Mouse (Mus musculus): ENCODE measurements at regions not wholly inside any gene's neighbourhood (a gene's known extent, or its start where the extent isn't known, plus 50 kb on each side); places are given as distances from the start of the nearest gene placed in this dataset.

DNA sequence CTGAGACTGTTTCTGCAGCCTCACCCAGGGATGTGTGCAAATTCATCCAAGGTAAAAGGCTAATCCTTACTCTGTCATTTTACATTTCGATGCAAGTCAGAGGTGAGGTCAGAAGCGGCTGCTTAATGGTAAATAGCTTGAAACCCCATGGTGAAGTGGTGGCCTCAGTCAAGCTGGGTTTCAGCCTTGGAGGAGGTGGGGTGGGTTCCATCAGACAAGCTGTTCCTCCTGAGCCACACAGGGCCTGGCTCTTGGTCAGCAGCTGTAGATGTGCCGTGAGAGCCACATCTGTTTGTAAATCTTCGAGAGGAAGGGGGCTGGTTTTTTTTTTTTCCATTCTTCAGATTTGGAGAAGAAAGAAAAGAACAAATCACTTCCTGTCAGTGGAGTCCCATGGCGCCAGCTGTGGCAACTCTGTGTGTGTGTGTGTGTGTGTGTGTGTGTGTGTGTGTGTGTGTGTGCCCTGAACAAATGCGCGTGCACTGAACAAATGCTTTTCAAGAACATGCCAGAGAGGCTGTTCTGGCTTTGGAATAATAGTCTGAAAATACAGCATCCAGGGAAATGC, 139.2 kb downstream of the Wdr11 start:
- no peak for ATAC-seq (ENCODE audit: insufficient number of reproducible peaks, insufficient read depth, low FRiP score, low read depth)
- Histone ChIP-seq H3K36me3 (ENCODE audit: control insufficient read depth, insufficient read depth, low read length) (no peaks in the 10 kb centered on the region), H3K4me3 (ENCODE audit: low read depth, low read length) (no peak overlapping the region), H3K4me1 (ENCODE audit: control insufficient read depth, insufficient read depth, low read length) (peaks cover 10% of the 10 kb centered on the region), H3K27ac (ENCODE audit: low read length) (peak overlapping the region; percentile 86), H3K9me3 (ENCODE audit: control insufficient read depth, low read depth, low read length) (no peaks in the 10 kb centered on the region), H3K4me2 (replicated peaks; ENCODE audit: low read depth, low read length) (no peak overlapping the region), H3K27me3 (ENCODE audit: control insufficient read depth, insufficient read depth, low read length) (no peaks in the 10 kb centered on the region), H3K9ac (replicated peaks; ENCODE audit: low read depth, low read length) (no peak overlapping the region)
- WGBS: 25% methylated on average over 7 of the region's 7 CpGs

DNA sequence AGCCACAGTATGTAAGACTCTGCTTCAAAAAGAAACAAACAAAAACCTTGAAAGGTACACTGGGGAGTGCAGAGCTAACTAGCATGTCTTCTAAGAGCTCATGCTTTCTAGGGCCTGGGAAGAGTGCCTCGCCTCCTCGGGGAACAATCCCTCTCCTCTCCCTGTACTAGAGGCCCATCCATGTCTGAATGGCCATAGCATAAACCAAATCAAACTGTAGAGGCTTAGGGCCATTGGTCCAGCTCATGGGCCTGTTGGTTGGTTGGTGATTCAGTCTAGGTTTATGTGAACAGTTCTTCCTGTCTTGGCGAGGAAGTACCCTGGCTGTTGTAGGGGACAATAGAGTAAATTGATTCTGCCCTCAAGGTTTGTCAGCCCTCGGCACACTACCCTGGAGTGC, 151.0 kb downstream of the Wdr11 start:
- no peaks in the 10 kb centered on the region for H3K36me3 ChIP-seq (ENCODE audit: control insufficient read depth, insufficient read depth, low read length)

DNA sequence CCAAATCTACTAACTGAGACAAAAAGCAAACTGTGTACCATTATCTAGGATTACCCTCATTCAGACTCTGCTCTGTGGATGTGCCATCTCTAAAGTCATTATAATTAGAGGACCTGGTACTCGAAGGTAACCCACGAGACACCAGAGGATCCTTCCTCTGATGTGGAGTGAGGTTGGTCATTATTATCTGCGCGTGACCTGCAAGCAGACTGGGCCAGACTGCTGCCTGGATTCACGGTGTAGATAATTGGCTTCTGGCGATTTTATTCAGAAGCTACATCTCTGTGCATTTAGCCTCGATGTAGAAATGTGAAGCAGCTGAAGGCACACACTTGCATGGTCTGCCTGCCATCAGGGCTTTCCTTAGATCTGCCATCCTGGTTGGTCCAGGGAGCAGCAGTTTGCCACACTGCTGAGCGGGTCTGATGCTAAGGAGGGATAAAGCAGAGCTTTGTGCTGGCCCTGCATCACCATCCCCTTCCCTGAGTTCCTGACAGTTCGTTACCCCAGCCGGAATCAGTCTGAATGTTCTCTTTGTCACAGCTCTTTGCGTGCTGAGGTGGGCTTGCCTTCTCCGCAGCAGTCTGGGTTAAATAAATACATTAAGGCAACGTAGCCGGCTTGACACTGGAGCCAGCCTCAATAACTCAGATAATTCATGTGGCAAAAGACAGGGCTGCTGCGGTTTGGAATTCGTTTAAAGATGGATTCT, 152.4 kb downstream of the Wdr11 start:
- H3K36me3 ChIP-seq (ENCODE audit: control insufficient read depth, insufficient read depth, low read length): no peaks in the 10 kb centered on the region
- no peak overlapping the region for H3K4me3 ChIP-seq (ENCODE audit: low read depth, low read length)
- no peak overlapping the region for H3K9ac ChIP-seq (replicated peaks; ENCODE audit: low read depth, low read length)
- WGBS: 30% methylated on average over 16 of the region's 16 CpGs
- H3K9me3 ChIP-seq (ENCODE audit: control insufficient read depth, low read depth, low read length): peaks cover 8% of the 10 kb centered on the region; the same call in 1 of the 2 replicates
- no peaks in the 10 kb centered on the region for H3K27me3 ChIP-seq (ENCODE audit: control insufficient read depth, insufficient read depth, low read length)
- H3K27ac ChIP-seq (ENCODE audit: low read length): peak overlapping the region; percentile 75
- H3K4me1 ChIP-seq (ENCODE audit: control insufficient read depth, insufficient read depth, low read length): peaks cover 10% of the 10 kb centered on the region
- no peak for ATAC-seq (ENCODE audit: insufficient number of reproducible peaks, insufficient read depth, low FRiP score, low read depth)
- H3K4me2 ChIP-seq (replicated peaks; ENCODE audit: low read depth, low read length): no peak overlapping the region

More for the DNA sequence above, 151.0 kb downstream of the Wdr11 start:
- H3K4me1 ChIP-seq (ENCODE audit: control insufficient read depth, insufficient read depth, low read length): peaks cover 10% of the 10 kb centered on the region
- no peak for ATAC-seq (ENCODE audit: insufficient number of reproducible peaks, insufficient read depth, low FRiP score, low read depth)
- H3K4me3 ChIP-seq (ENCODE audit: low read depth, low read length): no peak overlapping the region
- H3K4me2 ChIP-seq (replicated peaks; ENCODE audit: low read depth, low read length): no peak overlapping the region
- H3K27ac ChIP-seq (ENCODE audit: low read length): no peak overlapping the region
- H3K9me3 ChIP-seq (ENCODE audit: control insufficient read depth, low read depth, low read length): no peaks in the 10 kb centered on the region
- no peaks in the 10 kb centered on the region for H3K27me3 ChIP-seq (ENCODE audit: control insufficient read depth, insufficient read depth, low read length)
- H3K9ac ChIP-seq (replicated peaks; ENCODE audit: low read depth, low read length): no peak overlapping the region
- 84% methylated on average over 4 of the region's 4 CpGs for WGBS

DNA sequence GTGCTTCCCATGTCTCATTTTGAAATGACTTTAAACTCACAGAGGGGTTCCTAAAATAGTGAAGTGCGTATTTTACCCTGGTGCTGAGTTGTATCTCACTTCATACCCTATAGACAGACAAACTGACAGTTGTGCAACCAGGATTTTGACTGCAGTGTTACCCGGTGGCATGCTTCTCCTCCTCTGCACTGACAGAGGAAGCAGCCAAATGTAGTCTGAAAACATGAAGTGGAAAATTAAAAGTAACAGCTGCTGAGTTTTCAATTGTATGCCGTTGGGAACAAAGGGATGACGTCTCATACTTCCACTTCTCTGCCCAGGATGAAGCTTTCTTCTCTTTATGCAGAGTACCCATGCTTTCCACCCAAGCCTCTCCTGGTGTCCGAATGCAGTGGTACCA, 155.0 kb downstream of the Wdr11 start:
- Histone ChIP-seq H3K27ac (ENCODE audit: low read length) (no peak overlapping the region), H3K27me3 (ENCODE audit: control insufficient read depth, insufficient read depth, low read length) (no peaks in the 10 kb centered on the region), H3K9ac (replicated peaks; ENCODE audit: low read depth, low read length) (no peak overlapping the region), H3K36me3 (ENCODE audit: control insufficient read depth, insufficient read depth, low read length) (no peaks in the 10 kb centered on the region), H3K4me2 (replicated peaks; ENCODE audit: low read depth, low read length) (no peak overlapping the region), H3K4me3 (ENCODE audit: low read depth, low read length) (no peak overlapping the region), H3K9me3 (ENCODE audit: control insufficient read depth, low read depth, low read length) (peaks cover 8% of the 10 kb centered on the region; the same call in 1 of the 2 replicates), H3K4me1 (ENCODE audit: control insufficient read depth, insufficient read depth, low read length) (peaks cover 13% of the 10 kb centered on the region)
- WGBS: 63% methylated on average over 5 of the region's 5 CpGs
- no peak for ATAC-seq (ENCODE audit: insufficient number of reproducible peaks, insufficient read depth, low FRiP score, low read depth)

DNA sequence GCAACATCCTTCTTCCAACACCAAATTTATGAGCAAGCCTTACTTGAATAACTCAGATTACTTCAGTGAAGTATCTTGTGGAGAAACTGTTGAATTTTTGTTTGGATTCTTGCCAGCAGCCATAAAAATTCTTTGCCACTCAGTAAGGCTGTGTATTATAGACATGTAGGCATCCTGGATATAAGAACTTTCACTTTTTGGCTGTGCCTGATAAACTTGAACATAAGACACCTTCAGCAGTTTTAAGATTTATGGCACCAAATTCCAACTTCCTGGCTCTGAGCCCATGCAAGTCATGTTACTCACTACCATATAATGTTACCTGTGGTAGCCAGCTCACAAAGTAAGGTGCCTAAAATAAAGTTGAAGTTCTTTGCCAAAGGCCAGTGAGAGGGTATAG, 159.3 kb downstream of the Wdr11 start:
- no peaks in the 10 kb centered on the region for H3K27me3 ChIP-seq (ENCODE audit: control insufficient read depth, insufficient read depth, low read length)
- H3K27ac ChIP-seq (ENCODE audit: low read length): 0 out of 2 replicates have a peak overlapping the region, but pooled peaks have one; percentile 0
- H3K36me3 ChIP-seq (ENCODE audit: control insufficient read depth, insufficient read depth, low read length): no peaks in the 10 kb centered on the region
- no peak overlapping the region for H3K4me3 ChIP-seq (ENCODE audit: low read depth, low read length)
- H3K9me3 ChIP-seq (ENCODE audit: control insufficient read depth, low read depth, low read length): peaks cover 8% of the 10 kb centered on the region; the same call in 1 of the 2 replicates
- no peak overlapping the region for H3K9ac ChIP-seq (replicated peaks; ENCODE audit: low read depth, low read length)
- 0 out of 2 replicates have a peak, but pooled peaks cover 2% of the 10 kb centered on the region for H3K4me1 ChIP-seq (ENCODE audit: control insufficient read depth, insufficient read depth, low read length)
- no peak for ATAC-seq (ENCODE audit: insufficient number of reproducible peaks, insufficient read depth, low FRiP score, low read depth)
- no peak overlapping the region for H3K4me2 ChIP-seq (replicated peaks; ENCODE audit: low read depth, low read length)

DNA sequence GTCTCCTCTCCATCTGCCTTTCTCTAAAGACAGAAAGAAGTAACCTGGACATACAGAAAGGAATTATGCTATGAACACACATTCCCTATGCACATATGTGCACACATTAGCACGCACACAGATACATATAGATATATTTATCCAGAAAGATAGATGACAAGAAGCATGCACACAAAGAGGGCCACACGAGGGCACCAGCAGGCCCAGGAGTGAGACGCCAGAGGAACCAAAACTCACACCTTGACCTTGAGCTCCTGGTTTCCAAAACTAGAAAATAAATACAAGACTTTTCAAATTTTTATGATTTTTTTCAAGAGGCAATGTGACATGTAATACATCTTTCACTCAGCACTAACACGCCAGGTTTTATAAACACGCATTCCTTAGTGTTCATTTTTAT, 163.1 kb downstream of the Wdr11 start:
- Histone ChIP-seq H3K27me3 (ENCODE audit: control insufficient read depth, insufficient read depth, low read length) (no peaks in the 10 kb centered on the region), H3K4me1 (ENCODE audit: control insufficient read depth, insufficient read depth, low read length) (0 out of 2 replicates have a peak, but pooled peaks cover 2% of the 10 kb centered on the region), H3K27ac (ENCODE audit: low read length) (no peak overlapping the region), H3K4me2 (replicated peaks; ENCODE audit: low read depth, low read length) (no peak overlapping the region), H3K4me3 (ENCODE audit: low read depth, low read length) (no peak overlapping the region), H3K9me3 (ENCODE audit: control insufficient read depth, low read depth, low read length) (no peaks in the 10 kb centered on the region), H3K36me3 (ENCODE audit: control insufficient read depth, insufficient read depth, low read length) (no peaks in the 10 kb centered on the region), H3K9ac (replicated peaks; ENCODE audit: low read depth, low read length) (no peak overlapping the region)
- 64% methylated on average over 5 of the region's 5 CpGs for WGBS
- ATAC-seq (ENCODE audit: insufficient number of reproducible peaks, insufficient read depth, low FRiP score, low read depth): no peak

DNA sequence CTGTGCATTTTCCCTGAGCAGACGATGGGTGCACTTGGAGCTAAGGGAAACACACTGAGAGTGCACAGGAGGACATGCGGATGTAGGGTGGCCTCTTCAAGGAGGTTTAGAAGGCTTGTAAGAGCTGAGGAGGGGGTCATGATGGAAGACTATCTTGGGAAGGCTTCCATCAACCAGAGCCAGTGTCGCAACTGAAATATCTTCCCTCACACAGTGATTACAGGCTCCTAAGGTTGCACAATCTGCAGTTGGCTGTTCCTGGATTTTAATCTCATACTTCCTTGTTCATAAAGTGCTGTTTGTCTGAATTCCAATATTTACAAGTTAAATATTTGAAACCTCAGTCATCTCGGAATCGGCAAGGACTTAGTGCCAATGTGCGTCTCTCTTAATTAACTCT, 164.5 kb downstream of the Wdr11 start:
- WGBS: 71% methylated on average over 6 of the region's 6 CpGs
- ATAC-seq (ENCODE audit: insufficient number of reproducible peaks, insufficient read depth, low FRiP score, low read depth): no peak
- H3K36me3 ChIP-seq (ENCODE audit: control insufficient read depth, insufficient read depth, low read length): no peaks in the 10 kb centered on the region
- H3K9me3 ChIP-seq (ENCODE audit: control insufficient read depth, low read depth, low read length): no peaks in the 10 kb centered on the region
- H3K4me3 ChIP-seq (ENCODE audit: low read depth, low read length): no peak overlapping the region
- no peak overlapping the region for H3K9ac ChIP-seq (replicated peaks; ENCODE audit: low read depth, low read length)
- no peaks in the 10 kb centered on the region for H3K4me1 ChIP-seq (ENCODE audit: control insufficient read depth, insufficient read depth, low read length)
- H3K27me3 ChIP-seq (ENCODE audit: control insufficient read depth, insufficient read depth, low read length): no peaks in the 10 kb centered on the region
- H3K27ac ChIP-seq (ENCODE audit: low read length): no peak overlapping the region
- H3K4me2 ChIP-seq (replicated peaks; ENCODE audit: low read depth, low read length): no peak overlapping the region

DNA sequence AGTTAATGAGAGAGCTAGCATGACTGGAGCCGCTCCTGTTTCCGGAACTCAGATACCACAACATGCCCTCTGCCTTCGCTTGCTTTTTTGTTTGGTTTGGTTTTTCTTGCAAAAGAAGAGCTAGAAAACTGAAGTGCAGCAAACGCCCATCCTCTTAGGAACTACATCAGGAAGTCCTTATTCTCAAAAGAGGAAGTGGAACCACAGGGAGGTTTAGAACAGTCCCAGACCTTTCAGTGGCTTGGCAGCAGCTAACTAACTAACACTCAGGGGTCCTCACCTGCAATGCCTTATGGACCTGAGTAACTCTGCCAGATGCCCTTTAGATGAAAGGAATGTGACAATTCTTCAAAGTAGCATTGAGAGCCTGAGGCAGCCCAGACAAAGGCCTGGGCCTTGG, 168.2 kb downstream of the Wdr11 start:
- no peak overlapping the region for H3K27ac ChIP-seq (ENCODE audit: low read length)
- WGBS: 76% methylated on average over 4 of the region's 4 CpGs
- ATAC-seq (ENCODE audit: insufficient number of reproducible peaks, insufficient read depth, low FRiP score, low read depth): no peak
- H3K9me3 ChIP-seq (ENCODE audit: control insufficient read depth, low read depth, low read length): no peaks in the 10 kb centered on the region
- H3K9ac ChIP-seq (replicated peaks; ENCODE audit: low read depth, low read length): no peak overlapping the region
- H3K4me3 ChIP-seq (ENCODE audit: low read depth, low read length): no peak overlapping the region
- no peaks in the 10 kb centered on the region for H3K36me3 ChIP-seq (ENCODE audit: control insufficient read depth, insufficient read depth, low read length)
- peaks cover 21% of the 10 kb centered on the region for H3K4me1 ChIP-seq (ENCODE audit: control insufficient read depth, insufficient read depth, low read length)
- H3K4me2 ChIP-seq (replicated peaks; ENCODE audit: low read depth, low read length): no peak overlapping the region
- no peaks in the 10 kb centered on the region for H3K27me3 ChIP-seq (ENCODE audit: control insufficient read depth, insufficient read depth, low read length)

DNA sequence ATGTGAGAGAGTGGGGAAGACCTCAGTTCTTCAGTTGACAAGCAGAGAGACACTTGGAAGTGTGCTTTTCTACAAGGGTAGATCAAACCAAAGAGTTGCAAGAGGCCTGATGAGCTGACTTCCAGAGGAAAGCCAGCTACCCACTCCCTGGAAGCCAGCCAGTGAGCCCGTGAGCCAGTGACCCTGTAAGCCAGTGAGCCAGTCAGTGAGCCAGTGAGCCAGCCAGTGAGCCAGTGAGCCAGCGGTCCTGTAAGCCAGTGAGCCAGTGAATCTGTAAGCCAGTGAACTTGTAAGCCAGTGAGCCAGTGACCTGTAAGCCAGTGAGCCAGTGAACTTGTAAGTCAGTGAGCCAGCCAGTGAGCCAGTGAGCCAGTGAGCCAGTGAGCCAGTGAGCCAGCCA, 168.7 kb downstream of the Wdr11 start:
- WGBS: 90% methylated on average over 2 of the region's 2 CpGs

More for the DNA sequence above, 168.7 kb downstream of the Wdr11 start:
- Histone ChIP-seq H3K4me2 (replicated peaks; ENCODE audit: low read depth, low read length) (no peak overlapping the region), H3K9me3 (ENCODE audit: control insufficient read depth, low read depth, low read length) (no peaks in the 10 kb centered on the region), H3K36me3 (ENCODE audit: control insufficient read depth, insufficient read depth, low read length) (no peaks in the 10 kb centered on the region), H3K4me3 (ENCODE audit: low read depth, low read length) (no peak overlapping the region), H3K9ac (replicated peaks; ENCODE audit: low read depth, low read length) (no peak overlapping the region), H3K4me1 (ENCODE audit: control insufficient read depth, insufficient read depth, low read length) (peaks cover 22% of the 10 kb centered on the region), H3K27ac (ENCODE audit: low read length) (no peak overlapping the region), H3K27me3 (ENCODE audit: control insufficient read depth, insufficient read depth, low read length) (no peaks in the 10 kb centered on the region)
- ATAC-seq (ENCODE audit: insufficient number of reproducible peaks, insufficient read depth, low FRiP score, low read depth): no peak

Data from stomach, embryonic 14.5 days (tissue).